Mouse (Mus musculus) layer of hippocampus, adult 9-11 months (tissue): ENCODE data around the gene Glyatl3.

Experiments
- DNase-seq: peaks from one replicate; pipeline ENCODE4 v3.0.0; 2022

The Glyatl3 gene

GRCm38 (mm10) chr17:40914250-40914649 lies at the start of gene Glyatl3:
Gene Glyatl3 (minus strand): TSS chr17:40914350.
- DNase-seq, result no peak

- no peak for DNase-seq
Observed at GRCm38 (mm10) chr17:40948518-40948917, 34.4 kb upstream of the Glyatl3 start.

- peak; percentile 99 for DNase-seq
Observed at GRCm38 (mm10) chr17:40934420-40935231, 20.5 kb upstream of the Glyatl3 start, which contains the start of the genes Mut and Cenpq. Gene Mut (plus strand): TSS chr17:40934685. Gene Cenpq (minus strand): TSS chr17:40935047.

GRCm38 (mm10) chr17:40933985-40934384 lies 19.8 kb upstream of the Glyatl3 start:
- no peak for DNase-seq

GRCm38 (mm10) chr17:40915499-40915898 lies 1.3 kb upstream of the Glyatl3 start:
- DNase-seq, result no peak

- no peak for DNase-seq
Observed at GRCm38 (mm10) chr17:40904721-40905154, 9.4 kb downstream of the Glyatl3 start.

- DNase-seq, result no peak
Observed at GRCm38 (mm10) chr17:40904056-40904597, 10.0 kb downstream of the Glyatl3 start.

- DNase-seq, result no peak
Observed at GRCm38 (mm10) chr17:40903345-40903744, 10.8 kb downstream of the Glyatl3 start.

- DNase-seq, result no peak
Observed at GRCm38 (mm10) chr17:40899783-40900363, 14.3 kb downstream of the Glyatl3 start.

- no peak for DNase-seq
Observed at GRCm38 (mm10) chr17:40896863-40897262, 17.3 kb downstream of the Glyatl3 start.

- no peak for DNase-seq
Observed at GRCm38 (mm10) chr17:40887849-40888536, 26.2 kb downstream of the Glyatl3 start.

- DNase-seq, result no peak
Observed at GRCm38 (mm10) chr17:40885155-40885554, 29.0 kb downstream of the Glyatl3 start.

GRCm38 (mm10) chr17:40882172-40882571 lies 32.0 kb downstream of the Glyatl3 start:
- no peak for DNase-seq

GRCm38 (mm10) chr17:40879924-40880691 lies 34.0 kb downstream of the Glyatl3 start, which contains the start of gene 9130008F23Rik:
Gene 9130008F23Rik (minus strand): TSS chr17:40880559.
- no peak for DNase-seq

- no peak for DNase-seq
Observed at GRCm38 (mm10) chr17:40879528-40879923, 34.6 kb downstream of the Glyatl3 start.

GRCm38 (mm10) chr17:40877741-40878140 lies 36.4 kb downstream of the Glyatl3 start:
- DNase-seq, result no peak

GRCm38 (mm10) chr17:40875568-40875967 lies 38.6 kb downstream of the Glyatl3 start:
- DNase-seq, result no peak

GRCm38 (mm10) chr17:40874701-40875100 lies 39.4 kb downstream of the Glyatl3 start:
- no peak for DNase-seq

- no peak for DNase-seq
Observed at GRCm38 (mm10) chr17:40873582-40874011, 40.6 kb downstream of the Glyatl3 start.

- no peak for DNase-seq
Observed at GRCm38 (mm10) chr17:40872626-40873025, 41.5 kb downstream of the Glyatl3 start.

- no peak for DNase-seq
Observed at GRCm38 (mm10) chr17:40868952-40869747, 45.0 kb downstream of the Glyatl3 start.
